In genomic region chr5:101497698-101498048, GRCm38 (mm10) we compare ENCODE assay signal across 20 mouse cellular contexts.
"Had no signal": no experiment of that assay in that cellular context is flagged by ENCODE, and none has a peak within 500 bp of the region (broad histone marks: within the 10 kb centered on the region; RNA-seq: fewer than 3 reads in every experiment).

No protein-coding gene starts in this region.

- H3K4me2 ChIP-seq: intestine, embryonic 15.5 days; kidney, embryonic 15.5 days; limb, embryonic 12.5 days; limb, embryonic 15.5 days; liver, embryonic 11.5 days; lung, embryonic 14.5 days had no signal

- H3K36me3 ChIP-seq: intestine, embryonic 15.5 days; kidney, embryonic 15.5 days; limb, embryonic 12.5 days; limb, embryonic 15.5 days had no signal

- ATAC-seq: intestine, embryonic 15.5 days; liver, postnatal 0 days; lung, postnatal 0 days had no signal

- H3K4me3 ChIP-seq: intestine, embryonic 15.5 days; kidney, embryonic 15.5 days; limb, embryonic 12.5 days; limb, embryonic 15.5 days; myocyte had no signal

- H3K27ac ChIP-seq: intestine, embryonic 15.5 days; kidney, embryonic 15.5 days; limb, embryonic 12.5 days; limb, embryonic 15.5 days; liver, embryonic 14.5 days; macrophage; stomach, postnatal 0 days had no signal

- H3K9me3 ChIP-seq: intestine, embryonic 15.5 days; kidney, embryonic 15.5 days; limb, embryonic 12.5 days; limb, embryonic 15.5 days had no signal

- H3K4me1 ChIP-seq: intestine, embryonic 15.5 days; kidney, embryonic 15.5 days; limb, embryonic 12.5 days; limb, embryonic 15.5 days had no signal

- DNase-seq: kidney, adult 11 months; kidney, adult 8-10 months; kidney, postnatal 36 days; layer of hippocampus, postnatal 36 days; left cerebral cortex, postnatal 4 days; liver, postnatal 0 days; lung, embryonic 14.5 days; right cerebral cortex, postnatal 4 days; thymus, adult 2 months; thymus, postnatal 14 days had no signal

- H3K9ac ChIP-seq: intestine, embryonic 15.5 days; kidney, embryonic 15.5 days; limb, embryonic 12.5 days; limb, embryonic 15.5 days; liver, embryonic 14.5 days; liver, postnatal 0 days; lung, embryonic 14.5 days had no signal

- H3K27me3 ChIP-seq: intestine, embryonic 15.5 days; kidney, embryonic 15.5 days; limb, embryonic 12.5 days; limb, embryonic 15.5 days had no signal
